Mouse (Mus musculus) frontal cortex, postnatal 25 days (tissue): ENCODE results near the gene Hmbs.
"Not testable (repeated sequence)": the region's sequence is repeated elsewhere in the genome, so short reads cannot be mapped to it uniquely, and the experiment has no call there.

Source experiments
- DNase-seq, 2 experiments: peaks; one replicate each; pipeline ENCODE4 v3.0.0; 2022; ENCODE audit warnings: low spot score in 2 of 2

Hmbs gene

GRCm38 (mm10) chr9:44343781-44344421, at the start of gene Hmbs:
Gene Hmbs, minus strand, starts transcription at chr9:44344228.
- DNase-seq = peak; percentile 65 to 67

GRCm38 (mm10) chr9:44391466-44391865, 47.4 kb upstream of the Hmbs start:
- peak; percentile 47 to 55 for DNase-seq

- no peak for DNase-seq
These were observed 45.2 kb upstream of the Hmbs start for GRCm38 (mm10) chr9:44389273-44389672.

GRCm38 (mm10) chr9:44387221-44387620, 43.2 kb upstream of the Hmbs start:
- no peak for DNase-seq

- DNase-seq = no peak
These were observed 40.6 kb upstream of the Hmbs start for GRCm38 (mm10) chr9:44384596-44384995.

GRCm38 (mm10) chr9:44379862-44380261, 35.8 kb upstream of the Hmbs start:
- no peak for DNase-seq

GRCm38 (mm10) chr9:44379054-44379834, 35.2 kb upstream of the Hmbs start, which contains the start of gene Hyou1:
Gene Hyou1, plus strand, starts transcription at chr9:44379490.
- DNase-seq = peak; percentile 97 to 99

- DNase-seq = no peak
These were observed 34.2 kb upstream of the Hmbs start for GRCm38 (mm10) chr9:44378153-44378730.

- DNase-seq = not testable (repeated sequence)
These were observed 33.3 kb upstream of the Hmbs start for GRCm38 (mm10) chr9:44377335-44377734.

- no peak for DNase-seq
These were observed 32.1 kb upstream of the Hmbs start for GRCm38 (mm10) chr9:44376141-44376540.

GRCm38 (mm10) chr9:44373386-44373785, 29.4 kb upstream of the Hmbs start:
- no peak for DNase-seq

- no peak for DNase-seq
These were observed 20.5 kb upstream of the Hmbs start for GRCm38 (mm10) chr9:44364480-44364879.

- not testable (repeated sequence) for DNase-seq
These were observed 17.9 kb upstream of the Hmbs start for GRCm38 (mm10) chr9:44361931-44362330.

GRCm38 (mm10) chr9:44361190-44361917, 17.3 kb upstream of the Hmbs start, which contains the start of gene Vps11:
Gene Vps11, minus strand, starts transcription at chr9:44361670.
- DNase-seq = peak; percentile 88 to 90

GRCm38 (mm10) chr9:44357207-44357606, 13.2 kb upstream of the Hmbs start:
- no peak for DNase-seq

GRCm38 (mm10) chr9:44353142-44353541, 9.1 kb upstream of the Hmbs start:
- no peak for DNase-seq

- DNase-seq = no peak
These were observed 8.3 kb upstream of the Hmbs start for GRCm38 (mm10) chr9:44352337-44352736.

- DNase-seq = no peak
These were observed 7.4 kb upstream of the Hmbs start for GRCm38 (mm10) chr9:44351396-44351795.

- no peak for DNase-seq
These were observed 4.5 kb upstream of the Hmbs start for GRCm38 (mm10) chr9:44348546-44348945.

- DNase-seq = no peak
These were observed 3.6 kb upstream of the Hmbs start for GRCm38 (mm10) chr9:44347621-44348020.

- no peak for DNase-seq
These were observed 3.1 kb upstream of the Hmbs start for GRCm38 (mm10) chr9:44347166-44347565.
